Mouse (Mus musculus): ENCODE measurements at regions not wholly inside any gene's neighbourhood (a gene's known extent, or its start where the extent isn't known, plus 50 kb on each side); places are given as distances from the start of the nearest gene placed in this dataset.

DNA sequence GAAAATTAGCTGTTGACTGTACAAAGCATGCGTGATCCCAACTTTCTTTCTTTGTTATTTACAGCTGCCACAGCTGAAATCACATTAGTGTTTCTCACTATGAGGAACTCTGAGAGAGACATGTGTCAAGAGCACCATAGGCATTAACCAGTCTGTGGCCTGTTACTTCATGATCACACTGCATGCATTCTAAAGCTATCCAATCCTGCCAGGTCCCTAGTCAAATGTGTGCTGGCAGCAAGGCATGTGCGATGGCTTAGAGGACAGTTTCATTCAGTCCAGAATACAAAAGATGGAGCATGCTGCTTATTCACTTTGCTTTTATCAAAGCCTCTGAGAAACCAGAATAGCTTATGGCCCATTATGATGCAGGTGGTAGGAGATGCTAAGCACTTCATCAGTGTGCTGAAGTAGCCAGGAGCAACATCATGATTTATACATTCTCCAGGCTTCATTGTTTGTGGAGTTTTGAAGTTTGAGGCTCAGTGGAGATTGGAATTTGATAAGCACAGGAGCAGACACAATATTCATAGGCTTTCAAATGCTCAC, 882.9 kb upstream of the Lrrn3 start:
- no peak for DNase-seq

DNA sequence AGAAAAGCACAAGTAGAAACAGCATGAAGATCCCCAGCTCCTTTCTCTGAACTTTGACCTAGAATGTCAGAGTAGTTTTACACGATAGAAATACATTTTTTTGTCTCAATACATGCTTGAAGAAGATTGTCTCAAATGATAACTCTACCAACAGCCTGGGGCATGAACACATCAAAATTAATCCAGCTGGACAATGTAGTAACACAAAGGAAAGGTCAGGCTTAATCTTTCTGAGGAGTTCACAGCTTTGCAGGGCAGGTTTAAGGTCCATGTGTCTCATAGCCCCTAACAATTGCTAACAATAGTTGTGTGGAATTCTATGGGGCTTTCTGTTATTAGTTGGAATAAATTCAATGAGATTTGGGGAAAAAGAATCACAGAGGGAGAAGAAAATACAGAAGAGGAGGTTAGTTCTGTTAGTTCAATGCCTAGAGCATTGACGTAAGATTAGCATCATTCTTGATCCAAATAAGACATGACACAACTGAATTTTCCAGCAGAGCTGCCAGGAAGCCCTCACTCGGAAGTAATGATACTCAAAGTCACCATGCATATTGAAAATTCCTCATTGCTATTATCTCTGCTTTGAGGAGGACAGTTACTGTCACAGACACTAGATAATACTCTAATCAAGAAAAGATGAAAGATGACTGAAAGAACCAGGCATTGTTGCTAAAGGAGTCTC, 852.9 kb upstream of the Lrrn3 start:
- DNase-seq: no peak

DNA sequence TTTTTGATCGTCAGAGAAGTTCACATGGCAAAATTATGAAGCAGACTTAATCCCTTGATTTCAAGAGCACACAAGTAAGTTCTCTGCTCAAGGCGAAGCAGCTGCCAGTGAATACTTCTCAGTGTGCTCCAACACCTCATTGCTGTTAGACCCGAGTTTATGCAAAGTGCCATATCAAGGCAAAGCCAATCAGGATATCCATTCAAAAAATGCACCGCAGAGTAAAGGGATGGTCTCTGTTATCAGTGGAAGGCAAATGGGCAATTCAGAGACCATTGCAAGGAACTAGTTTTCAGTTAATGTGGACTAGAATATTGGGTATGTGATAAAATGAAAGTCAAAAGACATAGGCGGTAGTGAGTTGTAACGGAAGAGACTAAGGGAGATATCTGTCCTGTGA, 820.2 kb upstream of the Lrrn3 start:
- DNase-seq: no peak

DNA sequence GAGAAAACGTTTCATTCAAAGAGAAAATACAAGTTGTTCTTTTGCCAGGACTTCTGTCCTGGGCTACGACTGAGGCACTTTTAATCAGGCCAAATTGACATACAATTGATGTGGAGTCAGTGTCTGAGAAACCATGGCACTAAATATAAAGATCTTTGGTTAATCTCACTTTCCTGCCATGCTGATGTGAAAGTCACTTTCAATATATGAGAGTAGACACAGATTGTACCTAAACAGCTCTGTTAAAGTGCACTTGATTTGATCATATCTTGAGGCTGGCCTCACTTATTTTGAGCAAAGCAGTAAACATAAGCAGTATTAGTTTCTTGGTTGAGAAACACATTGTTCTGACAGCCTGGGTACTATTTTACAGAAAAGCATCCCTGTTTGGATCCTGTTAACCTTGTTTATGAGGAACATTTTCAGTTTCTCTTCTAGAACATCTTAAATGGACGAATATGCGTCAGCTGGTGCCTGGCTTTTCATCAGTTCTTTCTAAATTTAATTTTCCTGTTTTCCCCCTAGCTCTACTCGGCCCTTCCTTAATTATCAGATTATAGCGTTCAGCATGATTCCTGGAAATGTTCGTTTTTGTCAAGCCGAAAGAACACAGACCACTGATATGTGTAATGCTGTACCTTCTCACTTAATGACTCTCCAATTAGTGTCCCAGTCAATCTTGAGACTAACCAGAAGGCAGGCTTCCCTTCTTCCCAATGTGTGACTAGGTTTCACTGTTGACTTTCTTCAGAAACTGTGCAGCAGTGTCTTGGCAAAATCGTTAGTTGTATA, 791.2 kb upstream of the Lrrn3 start:
- no peak for DNase-seq

DNA sequence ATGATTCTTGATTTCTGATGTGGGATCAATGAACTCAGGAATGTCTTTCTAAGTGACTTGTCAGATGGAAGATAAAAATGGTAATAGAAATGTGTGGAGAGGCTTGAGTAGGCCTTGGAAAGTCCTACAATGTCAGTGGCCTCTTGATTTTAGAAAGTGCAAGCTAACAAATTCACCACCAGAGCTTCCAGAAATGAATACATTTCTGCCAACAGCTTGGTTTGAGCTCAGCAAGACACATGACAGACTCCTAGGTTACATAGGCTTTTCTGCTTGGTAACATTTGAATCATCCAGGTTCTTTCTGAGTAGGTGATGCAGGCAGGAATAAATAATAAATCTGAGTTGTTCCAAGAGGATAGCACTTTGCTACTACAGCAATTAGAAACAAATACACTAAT, 764.2 kb upstream of the Lrrn3 start:
- no peak for DNase-seq

DNA sequence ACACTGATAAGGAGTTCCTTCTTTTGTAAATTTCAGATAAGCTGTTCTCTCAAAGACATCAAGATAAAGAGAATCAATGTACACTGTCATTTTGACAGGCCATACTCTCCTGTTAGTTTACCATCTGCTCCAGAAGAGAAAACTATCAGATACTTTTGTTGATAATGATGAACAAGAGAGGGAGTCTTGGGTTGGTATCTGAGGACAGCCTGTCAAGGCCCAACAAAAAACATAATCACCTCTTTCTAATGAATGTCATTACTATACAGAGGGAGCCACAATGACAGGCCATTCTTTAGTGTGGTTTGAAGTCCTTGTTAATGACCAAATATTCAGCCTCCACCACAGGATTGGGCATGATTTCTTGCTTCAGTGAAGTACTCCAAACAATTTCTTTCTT, 743.0 kb upstream of the Lrrn3 start:
- no peak for DNase-seq

DNA sequence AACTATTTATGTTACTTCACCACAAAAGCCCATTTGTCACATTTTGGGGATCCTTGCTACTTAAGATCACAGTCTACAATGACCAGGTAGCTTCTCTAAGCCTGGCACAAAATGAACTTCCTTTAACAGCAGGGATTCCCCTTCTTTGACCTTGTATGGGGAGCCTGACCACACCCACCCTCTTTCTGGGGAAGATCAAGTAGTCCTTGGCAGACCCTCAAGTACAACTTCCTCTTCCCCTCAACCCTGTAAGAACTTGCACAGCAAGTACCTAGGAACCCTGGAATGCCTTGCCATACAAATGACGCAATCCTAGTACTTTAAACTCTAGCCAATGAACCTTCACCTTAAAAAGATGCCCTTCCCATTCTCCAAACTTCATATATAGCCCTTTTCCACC, 695.4 kb upstream of the Lrrn3 start:
- no peak for DNase-seq

DNA sequence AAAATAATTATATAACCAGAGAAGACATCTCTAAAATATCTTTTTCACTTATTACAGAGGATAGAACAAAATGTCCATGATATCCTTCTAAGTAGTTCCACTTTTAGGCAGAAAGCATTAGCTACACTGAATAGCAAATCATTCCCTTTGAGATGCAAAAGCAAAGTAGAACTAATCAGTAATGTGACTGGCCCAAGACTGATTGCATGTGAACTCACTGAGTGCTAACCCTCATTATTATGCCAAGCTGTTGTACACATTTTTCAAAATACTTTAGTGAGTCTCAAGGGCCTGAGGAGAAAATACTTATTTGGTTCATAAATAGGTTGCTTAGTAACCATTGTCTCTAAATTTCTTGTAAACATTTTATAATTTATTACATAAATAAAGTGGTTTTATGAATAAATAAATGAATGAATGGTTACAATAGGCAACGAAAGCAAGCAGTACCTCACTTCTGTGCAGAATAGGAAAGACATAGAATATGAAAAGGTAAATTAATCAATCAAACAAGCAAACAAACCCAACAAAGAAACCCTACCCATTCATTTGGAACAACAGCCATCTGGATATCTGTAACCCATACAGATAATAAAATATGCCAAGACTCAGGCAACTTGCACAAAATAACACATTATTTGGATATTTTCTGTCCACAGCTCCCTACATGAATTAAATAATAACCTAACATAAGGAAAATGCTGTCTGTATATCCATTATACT, 693.9 kb upstream of the Lrrn3 start:
- DNase-seq: no peak

DNA sequence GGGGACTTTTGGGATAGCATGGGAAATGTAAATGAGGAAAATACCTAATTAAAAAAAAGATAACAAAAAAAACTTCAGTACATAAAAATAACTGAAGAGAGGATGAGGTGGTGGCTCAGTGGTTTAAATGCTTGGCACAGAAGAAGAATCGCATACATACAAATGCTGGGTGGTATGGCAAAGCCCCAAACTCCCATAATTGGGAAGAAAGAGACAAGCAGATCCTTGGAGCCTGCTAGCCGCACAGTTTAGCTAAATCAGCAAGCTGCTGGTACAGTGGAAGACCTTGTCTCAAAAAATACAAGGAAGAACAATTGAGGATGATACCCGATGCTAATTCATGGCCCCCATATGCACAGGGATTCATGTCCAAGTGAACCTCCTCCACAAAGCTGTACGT, 661.7 kb upstream of the Lrrn3 start:
- DNase-seq: peak; percentile 13

DNA sequence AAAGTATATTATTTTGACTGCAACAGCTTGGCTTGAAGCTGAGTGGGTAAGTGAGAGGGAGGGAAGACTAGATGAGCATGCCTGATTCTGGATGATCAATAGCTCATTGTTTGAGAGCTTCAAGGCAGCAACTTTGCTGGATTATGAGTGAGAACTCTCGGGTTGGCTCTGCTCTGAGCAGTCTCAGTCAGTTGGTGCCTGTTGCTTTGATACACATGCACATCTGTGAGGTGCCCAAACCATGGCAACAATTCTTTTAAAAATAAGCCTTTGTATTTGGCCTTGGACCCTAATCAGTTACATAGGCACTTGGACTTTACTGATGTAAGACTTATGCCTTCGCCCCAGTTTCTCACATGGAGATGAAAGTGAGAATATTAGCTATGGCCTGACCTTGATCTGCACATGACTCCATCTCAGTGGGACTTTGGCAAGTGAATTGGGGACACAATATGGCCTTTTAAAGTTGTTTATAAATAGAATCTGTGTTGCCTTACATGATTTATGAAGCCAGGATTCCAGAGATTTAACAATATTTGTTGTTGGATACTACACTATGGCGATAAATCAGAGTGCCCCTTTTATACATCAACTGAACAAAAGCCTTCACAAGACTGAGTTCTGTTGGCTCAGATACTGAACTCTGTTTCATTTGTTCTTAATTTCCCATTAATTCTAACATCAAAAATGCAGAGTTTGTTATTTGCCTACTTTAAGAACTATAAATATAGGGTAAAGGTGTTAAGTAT, 652.6 kb upstream of the Lrrn3 start:
- no peak for DNase-seq

DNA sequence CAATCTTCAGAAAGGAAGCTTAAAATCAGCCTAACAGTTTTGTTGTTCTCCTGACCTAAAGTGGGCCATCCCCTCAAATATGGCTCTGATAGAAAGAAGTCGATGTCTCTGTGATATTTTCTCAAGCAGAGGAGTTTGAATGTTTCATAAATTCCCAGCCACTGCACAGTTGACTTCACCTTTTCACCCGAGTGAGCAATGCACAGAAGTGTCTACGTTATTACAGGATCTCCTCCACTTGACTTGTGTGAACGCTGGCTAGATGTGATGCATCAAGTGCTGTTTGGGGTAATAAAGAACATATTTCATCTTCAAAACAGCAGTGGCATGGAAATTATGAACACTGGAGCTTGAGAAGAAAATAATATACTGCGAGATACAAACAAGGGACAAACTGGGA, 651.9 kb upstream of the Lrrn3 start:
- DNase-seq: no peak

DNA sequence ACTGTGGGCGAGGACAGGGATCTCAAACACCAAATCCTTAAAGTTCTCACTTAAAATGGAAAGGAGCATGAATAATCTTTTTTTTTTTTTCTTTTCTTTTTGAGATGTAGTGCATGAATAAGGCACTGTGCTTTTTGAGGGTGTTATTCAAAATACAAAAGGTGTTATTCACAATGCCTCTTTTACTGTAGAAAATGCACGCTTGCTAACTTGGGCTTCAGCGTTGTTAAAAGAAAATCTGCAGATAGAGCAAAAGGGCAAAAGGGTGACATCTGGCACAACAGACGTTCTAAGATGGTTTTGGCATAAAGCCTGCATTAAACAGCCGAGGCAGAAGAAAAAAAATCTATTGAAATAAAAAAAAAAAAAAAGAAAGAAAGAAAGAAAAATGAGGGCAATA, 651.5 kb upstream of the Lrrn3 start:
- no peak for DNase-seq

DNA sequence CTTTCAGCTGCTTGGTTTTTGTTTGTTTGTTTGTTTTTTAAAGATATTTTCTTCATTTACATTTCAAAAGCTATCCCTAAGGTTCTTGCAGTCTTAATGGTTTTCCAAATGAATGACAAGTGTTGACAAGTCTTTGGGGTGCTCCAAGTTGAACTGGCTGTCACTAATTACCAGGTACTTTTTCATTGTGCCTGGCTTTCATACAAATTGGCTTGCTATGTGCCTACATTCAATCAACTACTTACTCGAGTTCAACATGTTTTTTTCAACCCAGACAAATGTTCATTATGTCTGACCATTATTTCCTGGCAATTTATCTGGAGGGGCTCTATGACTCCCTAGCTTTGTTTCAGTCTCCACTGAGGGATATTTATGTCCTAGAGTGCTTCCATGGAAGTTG, 614.0 kb upstream of the Lrrn3 start:
- no peak for DNase-seq

DNA sequence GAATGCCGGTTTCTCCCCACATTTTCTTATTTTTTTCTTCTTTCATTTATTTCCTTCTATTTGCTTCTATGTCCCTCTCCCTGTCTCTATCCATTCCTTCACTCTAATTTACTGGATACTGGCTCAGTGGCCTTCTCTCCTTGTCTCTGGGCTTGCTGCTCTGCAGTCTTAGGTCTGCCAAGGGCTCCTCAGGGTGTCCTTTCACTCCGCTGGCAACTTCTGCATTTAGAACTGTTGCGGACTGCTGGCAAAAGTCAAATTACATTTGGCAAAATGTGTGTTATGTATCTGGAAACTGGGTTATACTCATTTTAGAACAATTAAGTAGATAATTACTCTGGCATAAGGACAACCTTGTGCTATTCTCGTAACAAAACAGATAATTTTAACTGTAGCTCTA, 584.2 kb upstream of the Lrrn3 start:
- DNase-seq: no peak

DNA sequence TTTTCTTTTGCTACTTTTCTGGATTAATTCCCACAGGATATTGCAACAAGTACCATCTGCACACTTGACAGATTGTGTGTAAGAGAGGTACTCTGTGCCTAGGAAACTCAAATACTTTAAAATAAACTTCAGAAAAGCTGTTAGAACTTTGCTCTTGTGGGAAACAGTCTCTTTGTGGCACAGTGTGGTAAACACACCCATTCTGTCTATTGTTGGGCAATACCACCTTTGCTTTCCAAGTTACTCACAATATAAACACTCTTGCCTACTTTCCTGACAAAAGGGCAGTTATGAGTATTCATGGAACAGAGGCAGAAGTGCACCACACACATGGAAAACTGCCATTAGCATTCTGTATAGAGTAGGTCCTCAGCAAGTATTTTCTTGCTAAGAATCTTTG, 577.5 kb upstream of the Lrrn3 start:
- no peak for DNase-seq

DNA sequence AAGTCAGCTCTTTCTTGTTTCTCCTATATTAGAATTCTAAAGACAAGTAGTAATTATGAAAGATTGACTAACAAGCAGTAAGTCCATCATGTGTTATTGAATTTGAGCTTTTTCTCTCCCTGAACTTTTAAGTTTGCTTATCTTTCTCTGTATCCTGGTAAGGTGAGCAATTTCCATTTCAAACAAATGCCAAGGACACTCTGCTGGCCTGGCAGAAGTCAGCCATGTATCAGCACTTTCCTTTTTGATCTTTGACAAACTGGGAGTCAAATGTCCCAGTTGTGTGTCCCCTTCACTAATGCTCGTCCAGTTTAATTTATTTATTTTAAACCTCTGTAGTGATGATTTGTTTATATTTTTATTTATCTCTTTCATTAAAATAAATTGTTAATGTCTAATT, 562.8 kb upstream of the Lrrn3 start:
- no peak for DNase-seq

DNA sequence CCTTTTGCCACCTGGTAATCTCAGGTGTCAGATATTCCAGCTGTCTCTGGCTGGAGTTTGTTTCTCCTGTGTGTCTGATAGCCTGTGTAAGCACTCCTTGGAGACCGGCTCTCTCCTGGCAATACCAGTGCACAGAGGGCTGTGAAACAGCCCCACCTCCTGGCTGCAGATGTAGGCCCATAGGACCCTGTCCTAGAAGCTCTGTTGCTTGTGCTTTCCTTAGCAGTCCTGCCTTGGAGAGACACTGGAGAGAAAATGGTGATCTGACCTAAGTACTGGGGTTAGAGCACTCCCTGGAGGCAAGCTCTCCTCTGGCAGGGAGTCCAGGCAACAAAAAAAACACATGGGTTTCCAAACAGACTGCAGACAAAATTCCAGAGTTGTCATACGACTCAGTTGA, 541.6 kb upstream of the Lrrn3 start:
- no peak for DNase-seq

DNA sequence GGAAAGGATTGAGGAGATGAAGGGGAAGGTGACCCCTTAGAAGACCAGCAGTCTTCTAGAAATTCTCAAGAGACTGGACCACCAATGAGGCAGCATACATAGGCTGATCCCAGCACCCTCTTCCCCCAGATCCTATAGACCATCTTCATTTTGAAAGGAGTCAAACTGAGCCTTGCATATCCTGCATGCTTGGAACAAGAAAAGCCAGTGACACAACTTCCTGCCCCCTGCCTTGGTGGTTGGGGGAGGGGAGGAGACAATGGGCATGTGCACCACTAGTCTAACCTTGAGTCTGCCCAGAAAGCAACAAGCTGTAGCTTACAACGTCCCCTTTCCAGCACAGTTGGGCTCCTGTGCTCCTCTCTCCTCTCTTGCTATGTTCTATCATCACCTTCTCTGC, 531.3 kb upstream of the Lrrn3 start:
- DNase-seq: no peak

DNA sequence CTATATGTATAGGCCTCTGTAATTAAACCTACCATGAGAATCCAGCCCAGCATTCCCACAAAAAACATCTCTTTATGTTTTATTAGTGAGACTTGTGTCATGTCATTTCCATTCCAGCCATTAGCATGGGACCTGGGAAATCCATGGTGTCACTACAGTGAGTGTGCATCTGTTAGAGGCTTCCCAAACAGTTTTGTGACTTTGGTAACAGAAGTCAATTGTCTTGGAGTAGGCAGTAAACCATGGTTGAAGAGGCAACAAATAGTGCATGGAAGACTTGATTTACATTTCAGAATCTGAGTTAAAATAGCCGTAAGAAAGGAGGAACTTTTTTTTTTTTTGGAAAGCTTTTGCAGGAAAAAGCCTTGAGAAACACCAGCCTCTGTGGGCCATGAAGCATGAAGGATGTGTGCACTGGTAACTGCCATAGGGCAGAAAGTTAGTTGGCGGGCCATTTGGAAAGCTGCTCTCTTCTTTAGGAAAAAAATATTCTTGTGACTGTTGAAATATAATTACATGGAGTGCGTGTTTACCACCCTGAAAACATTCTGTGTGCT, 522.7 kb upstream of the Lrrn3 start:
- DNase-seq: no peak

DNA sequence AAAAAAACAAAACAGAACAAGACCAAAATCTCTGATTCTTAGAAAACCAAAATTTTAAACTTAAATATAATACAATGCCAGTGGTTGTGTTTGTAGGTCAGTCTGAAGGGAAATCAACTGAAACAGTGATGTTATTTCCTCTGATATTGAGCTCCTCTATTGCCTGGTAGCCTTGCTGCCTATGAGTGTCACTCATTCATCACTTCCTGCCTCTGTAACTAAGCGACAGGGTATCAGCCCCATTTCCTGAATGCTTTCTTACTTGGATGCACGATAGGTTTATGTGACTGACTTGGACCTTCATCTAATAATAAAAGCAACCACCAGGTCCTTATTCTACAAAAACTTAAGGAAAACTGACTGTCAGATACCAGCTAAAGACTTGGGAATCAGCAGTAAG, 520.7 kb upstream of the Lrrn3 start:
- DNase-seq: no peak
